Mouse (Mus musculus) testis, adult 2 months (tissue): ENCODE data around the gene Ndel1. TPM values are rescaled to one million over a fixed set of nuclear protein-coding genes. Genes with fewer than 3 reads are reported as not detected.
A peak's percentile ranks its signal among the peaks of the same experiment; 100 is the strongest.

Source experiments
- H3K27ac ChIP-seq: fragments of 200-500 bp; 2 replicates; pipeline ENCODE4 v1.5.1; 2012; ENCODE audit warnings: low read depth, low read length; ENCODE audit not compliant: control insufficient read depth, insufficient read depth
- H3K27me3 ChIP-seq: fragments of 200-500 bp; 2 replicates; pipeline ENCODE4 v1.6.1; 2012; ENCODE audit warnings: mild to moderate bottlenecking, low read length, moderate library complexity; ENCODE audit not compliant: control insufficient read depth, insufficient read depth
- H3K36me3 ChIP-seq: fragments of 200-500 bp; 2 replicates; pipeline ENCODE4 v1.6.1; 2012; ENCODE audit warnings: mild to moderate bottlenecking, low read length; ENCODE audit not compliant: control insufficient read depth, insufficient read depth
- H3K4me1 ChIP-seq: fragments of 200-500 bp; 2 replicates; pipeline ENCODE4 v1.6.1; 2012; ENCODE audit warnings: low read length; ENCODE audit not compliant: control insufficient read depth, insufficient read depth
- H3K4me3 ChIP-seq: fragments of 200-500 bp; 2 replicates; pipeline ENCODE4 v1.5.1; 2012; ENCODE audit warnings: low read depth, mild to moderate bottlenecking, low read length, moderate library complexity, mixed read lengths; ENCODE audit not compliant: control insufficient read depth
- CTCF ChIP-seq: fragments of 200-500 bp; IDR thresholded peaks from 2 replicates; pipeline ENCODE4 v1.5.1; 2012; ENCODE audit warnings: low read depth, mild to moderate bottlenecking, inconsistent platforms, low read length, moderate library complexity; ENCODE audit not compliant: control insufficient read depth, insufficient read depth, insufficient replicate concordance
- POLR2A ChIP-seq: fragments of 200-500 bp; IDR thresholded peaks from 2 replicates; pipeline ENCODE4 v1.6.1; 2012; ENCODE audit warnings: low read depth, mild to moderate bottlenecking, inconsistent platforms, low read length, moderate library complexity; ENCODE audit not compliant: control insufficient read depth
- polyA plus RNA-seq: library from polyadenylated mRNA; depleted of rRNA; stranded (reverse); fragments of >200 nt; gene quantifications from 2 replicates; pipeline ENCODE4 v1.2.3, GENCODE M21; 2012

Ndel1 gene
- polyA plus RNA-seq, 1 experiment, result 80.3 TPM

- no peaks in the 10 kb centered on the region for H3K27me3 ChIP-seq
- H3K36me3 ChIP-seq, result no peaks in the 10 kb centered on the region
- H3K27ac ChIP-seq, result no peak overlapping the region
- H3K4me1 ChIP-seq, result peaks cover 8% of the 10 kb centered on the region
- H3K4me3 ChIP-seq, result peak overlapping the region; percentile 7; the same call in 1 of the 2 replicates
- TF ChIP-seq POLR2A (no peak), CTCF (no peak)
Measured at GRCm38 (mm10) chr11:68892233-68892832, 20.7 kb upstream of the Ndel1 start.

- H3K4me3 ChIP-seq, result no peak overlapping the region
- peaks cover 8% of the 10 kb centered on the region for H3K4me1 ChIP-seq
- TF ChIP-seq POLR2A (no peak), CTCF (no peak)
- no peak overlapping the region for H3K27ac ChIP-seq
- H3K27me3 ChIP-seq, result no peaks in the 10 kb centered on the region
- no peaks in the 10 kb centered on the region for H3K36me3 ChIP-seq
Measured at GRCm38 (mm10) chr11:68891823-68892222, 20.2 kb upstream of the Ndel1 start.

GRCm38 (mm10) chr11:68890625-68891024, 19.0 kb upstream of the Ndel1 start:
- H3K36me3 ChIP-seq, result no peaks in the 10 kb centered on the region
- H3K4me1 ChIP-seq, result peaks cover 8% of the 10 kb centered on the region
- H3K27ac ChIP-seq, result no peak overlapping the region
- no peaks in the 10 kb centered on the region for H3K27me3 ChIP-seq
- TF ChIP-seq CTCF (no peak), POLR2A (no peak)
- H3K4me3 ChIP-seq, result peak overlapping the region; percentile 17; the same call in 1 of the 2 replicates

GRCm38 (mm10) chr11:68888653-68889052, 17.0 kb upstream of the Ndel1 start:
- H3K27ac ChIP-seq, result no peak overlapping the region
- TF ChIP-seq CTCF (no peak), POLR2A (no peak)

GRCm38 (mm10) chr11:68888253-68888652, 16.6 kb upstream of the Ndel1 start, which contains the start of gene Rnf222:
TSS of gene Rnf222 (plus strand) at chr11:68888553.
- no peaks in the 10 kb centered on the region for H3K27me3 ChIP-seq
- no peak within 1 kb of the TSS for H3K27ac ChIP-seq
- no peaks in the 10 kb centered on the region for H3K36me3 ChIP-seq
- peaks cover 8% of the 10 kb centered on the region for H3K4me1 ChIP-seq
- H3K4me3 ChIP-seq, result no peak within 1 kb of the TSS
- TF ChIP-seq CTCF (no peak), POLR2A (no peak)

More at GRCm38 (mm10) chr11:68888653-68889052, 17.0 kb upstream of the Ndel1 start:
- H3K36me3 ChIP-seq, result no peaks in the 10 kb centered on the region
- H3K4me3 ChIP-seq, result no peak overlapping the region
- H3K4me1 ChIP-seq, result peaks cover 8% of the 10 kb centered on the region
- H3K27me3 ChIP-seq, result no peaks in the 10 kb centered on the region

- no peak overlapping the region for H3K27ac ChIP-seq
- TF ChIP-seq CTCF (no peak), POLR2A (no peak)
- H3K36me3 ChIP-seq, result no peaks in the 10 kb centered on the region
- no peak overlapping the region for H3K4me3 ChIP-seq
- peaks cover 5% of the 10 kb centered on the region for H3K4me1 ChIP-seq
- H3K27me3 ChIP-seq, result no peaks in the 10 kb centered on the region
Measured at GRCm38 (mm10) chr11:68886091-68886490, 14.4 kb upstream of the Ndel1 start.

- no peak overlapping the region for H3K27ac ChIP-seq
- no peaks in the 10 kb centered on the region for H3K36me3 ChIP-seq
- TF ChIP-seq CTCF, result no peak
- H3K4me3 ChIP-seq, result no peak overlapping the region
- H3K4me1 ChIP-seq, result peaks cover 5% of the 10 kb centered on the region
- H3K27me3 ChIP-seq, result no peaks in the 10 kb centered on the region
Measured at GRCm38 (mm10) chr11:68884368-68884767, 12.7 kb upstream of the Ndel1 start.
